Mouse (Mus musculus): ENCODE data around the gene Tcf3. TPM values are rescaled to one million over a fixed set of nuclear protein-coding genes. Genes with fewer than 3 reads are reported as not detected.

Tcf3 gene
- polyA plus RNA-seq, 1 experiment from 2014 or later = 191 TPM

GRCm38 (mm10) chr10:80453601-80454000, 20.2 kb upstream of the Tcf3 start:
- peaks cover 32% of the 10 kb centered on the region for H3K27me3 ChIP-seq (ENCODE audit: insufficient read depth, poor library complexity, severe bottlenecking)
- H3K4me3 ChIP-seq = no peak overlapping the region
- H3K36me3 ChIP-seq = no peaks in the 10 kb centered on the region
- 77% methylated on average over 10 of the region's 10 CpGs for WGBS
- no peaks in the 10 kb centered on the region for H3K9me3 ChIP-seq
- H3K4me1 ChIP-seq (replicated peaks) = peaks cover 27% of the 10 kb centered on the region; the same call in 1 of the 2 replicates
- DNase-seq (ENCODE audit: low spot score) = no peak
- H3K27ac ChIP-seq = peak overlapping the region; percentile 50; the same call in 1 of the 2 replicates

- Histone ChIP-seq H3K27ac (no peak overlapping the region), H3K27me3 (ENCODE audit: insufficient read depth, poor library complexity, severe bottlenecking) (peaks cover 53% of the 10 kb centered on the region), H3K4me3 (no peak overlapping the region), H3K4me1 (replicated peaks) (peaks cover 48% of the 10 kb centered on the region), H3K36me3 (no peaks in the 10 kb centered on the region), H3K9me3 (no peaks in the 10 kb centered on the region)
- no peak for DNase-seq (ENCODE audit: low spot score)
- WGBS = 12% methylated on average over 6 of the region's 6 CpGs
These were observed 17.2 kb upstream of the Tcf3 start for GRCm38 (mm10) chr10:80450599-80450998.

DNA sequence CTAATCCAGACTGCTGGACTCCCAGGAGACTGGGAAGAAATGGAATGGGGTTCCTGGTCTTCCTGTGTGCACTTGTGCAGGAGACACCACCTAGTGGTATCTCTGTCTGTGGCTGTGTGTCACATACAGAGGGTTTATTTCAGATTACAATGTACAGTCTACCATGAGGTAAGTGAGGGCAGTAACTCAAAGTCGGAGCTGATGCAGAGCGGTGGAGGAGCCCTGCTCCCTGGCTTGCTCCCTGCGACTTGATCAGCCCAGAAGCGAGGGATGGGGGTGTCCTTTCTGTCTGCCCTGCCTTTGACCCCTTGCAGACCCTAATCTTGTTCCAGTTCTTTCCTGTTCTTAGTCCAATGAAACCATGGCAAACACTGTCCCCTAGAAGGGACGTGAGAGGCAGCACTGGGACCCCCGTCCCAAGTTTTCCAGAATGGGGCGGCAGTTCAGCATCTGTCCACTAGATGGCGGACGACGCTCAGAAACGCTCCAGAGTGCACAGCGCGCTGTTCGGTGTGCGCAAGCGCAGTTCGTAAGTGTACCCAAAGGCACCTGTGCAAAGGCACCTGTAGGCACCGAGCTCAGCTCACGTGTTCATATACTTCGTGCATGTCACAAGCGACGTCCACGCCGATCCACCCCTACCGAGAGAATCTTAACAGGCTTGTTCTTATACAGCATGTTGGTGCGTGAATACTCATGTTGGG, 12.6 kb upstream of the Tcf3 start:
- Histone ChIP-seq H3K4me3 (peak overlapping the region; percentile 18; the same call in 1 of the 2 replicates), H3K27me3 (ENCODE audit: insufficient read depth, poor library complexity, severe bottlenecking) (peaks cover 61% of the 10 kb centered on the region), H3K36me3 (no peaks in the 10 kb centered on the region), H3K9me3 (no peaks in the 10 kb centered on the region), H3K27ac (no peak overlapping the region), H3K4me1 (replicated peaks) (peaks cover 40% of the 10 kb centered on the region)
- DNase-seq (ENCODE audit: low spot score) = peak; percentile 79
- 8% methylated on average over 26 of the region's 26 CpGs for WGBS

DNA sequence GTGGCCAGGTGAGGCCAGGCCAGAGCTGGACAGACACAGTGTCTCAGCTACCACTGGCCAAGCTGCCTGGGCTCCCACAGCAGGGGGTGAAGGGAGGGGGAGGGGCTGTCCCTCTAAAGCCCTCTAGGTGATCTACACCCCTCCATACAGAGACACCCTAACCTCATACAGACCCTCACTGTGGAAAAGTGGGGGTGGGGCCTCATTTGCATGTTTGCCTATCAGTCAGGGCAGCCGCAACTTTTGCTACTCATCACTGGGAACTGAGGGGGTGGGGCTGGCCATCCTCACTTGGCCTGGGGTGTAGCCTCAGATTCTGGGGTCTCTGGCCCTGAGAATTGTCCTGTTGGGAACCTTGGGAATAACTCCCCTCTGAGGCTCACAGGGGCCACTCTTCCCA, 11.6 kb upstream of the Tcf3 start:
- Histone ChIP-seq H3K36me3 (no peaks in the 10 kb centered on the region), H3K27me3 (ENCODE audit: insufficient read depth, poor library complexity, severe bottlenecking) (peaks cover 54% of the 10 kb centered on the region), H3K4me3 (no peak overlapping the region), H3K9me3 (no peaks in the 10 kb centered on the region), H3K4me1 (replicated peaks) (peaks cover 33% of the 10 kb centered on the region), H3K27ac (no peak overlapping the region)
- 42% methylated on average over 1 of the region's 1 CpGs for WGBS
- DNase-seq (ENCODE audit: low spot score) = no peak

DNA sequence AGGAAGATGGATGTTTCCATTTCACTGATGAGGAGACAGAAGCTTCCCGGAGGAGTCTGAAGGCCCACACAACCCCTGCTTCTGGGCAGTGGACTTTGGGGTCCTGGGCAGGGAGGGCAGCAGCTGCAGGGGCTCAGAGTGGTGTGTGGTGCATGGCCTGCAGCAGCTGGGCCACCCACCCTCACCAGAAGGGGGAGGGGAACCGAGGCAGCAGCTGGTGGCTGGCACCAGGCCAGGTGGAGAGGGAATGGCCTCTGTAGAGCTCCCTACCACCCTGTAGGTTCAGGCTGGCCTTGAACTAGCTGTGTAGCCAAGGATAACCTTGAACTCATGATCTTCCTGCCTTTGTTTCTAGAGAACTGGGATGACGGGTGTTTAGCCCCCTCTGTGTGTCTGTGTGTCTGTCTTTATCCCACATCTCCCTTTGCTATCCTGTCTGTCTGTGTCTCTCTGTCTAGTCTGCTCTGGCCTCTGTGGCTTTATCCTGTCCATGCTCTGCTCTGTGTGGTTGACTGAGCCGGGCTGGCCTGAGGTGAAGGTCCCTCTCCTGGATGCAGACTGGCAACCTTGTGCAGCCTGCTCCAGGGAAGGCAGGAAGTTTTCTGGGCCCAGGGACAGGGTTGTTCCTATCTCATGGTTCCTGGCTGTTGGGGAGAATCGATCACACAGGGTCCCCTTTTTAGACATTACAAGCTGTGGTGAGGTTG, 11.0 kb upstream of the Tcf3 start:
- no peaks in the 10 kb centered on the region for H3K9me3 ChIP-seq
- 0 out of 2 replicates have a peak overlapping the region, but pooled peaks have one; percentile 53 for H3K27ac ChIP-seq
- peaks cover 33% of the 10 kb centered on the region for H3K4me1 ChIP-seq (replicated peaks)
- H3K36me3 ChIP-seq = no peaks in the 10 kb centered on the region
- DNase-seq (ENCODE audit: low spot score) = no peak
- WGBS = 49% methylated on average over 5 of the region's 5 CpGs
- H3K27me3 ChIP-seq (ENCODE audit: insufficient read depth, poor library complexity, severe bottlenecking) = peaks cover 54% of the 10 kb centered on the region
- no peak overlapping the region for H3K4me3 ChIP-seq

- peaks cover 47% of the 10 kb centered on the region for H3K27me3 ChIP-seq (ENCODE audit: insufficient read depth, poor library complexity, severe bottlenecking)
- no peaks in the 10 kb centered on the region for H3K9me3 ChIP-seq
- no peak for DNase-seq (ENCODE audit: low spot score)
- 83% methylated on average over 8 of the region's 8 CpGs for WGBS
- H3K4me1 ChIP-seq (replicated peaks) = peaks cover 26% of the 10 kb centered on the region
- no peak overlapping the region for H3K27ac ChIP-seq
- no peak overlapping the region for H3K4me3 ChIP-seq
- H3K36me3 ChIP-seq = no peaks in the 10 kb centered on the region
These were observed 10.3 kb upstream of the Tcf3 start for GRCm38 (mm10) chr10:80443575-80444278.

DNA sequence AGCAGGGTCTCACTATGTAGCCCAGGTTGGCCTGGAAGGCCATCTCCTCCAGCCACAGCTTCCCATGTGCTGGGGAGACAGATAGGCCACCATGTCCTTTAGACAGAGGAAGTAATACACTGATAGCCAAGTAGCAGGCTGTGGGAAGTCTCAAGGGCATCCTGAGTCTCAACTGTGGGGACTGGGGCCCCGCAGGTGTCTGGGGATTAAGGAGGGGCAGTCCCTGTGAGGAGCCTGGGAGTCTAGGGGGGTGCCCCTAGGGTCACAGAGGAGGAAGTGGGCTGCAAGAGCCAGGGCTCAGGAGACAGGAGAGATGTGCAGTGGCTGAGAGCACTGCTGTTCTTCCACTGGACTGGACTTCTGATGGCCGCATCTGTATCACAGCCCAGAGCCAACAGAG, 9.5 kb upstream of the Tcf3 start:
- no peak for DNase-seq (ENCODE audit: low spot score)
- H3K36me3 ChIP-seq = no peaks in the 10 kb centered on the region
- peaks cover 21% of the 10 kb centered on the region for H3K4me1 ChIP-seq (replicated peaks)
- H3K27ac ChIP-seq = no peak overlapping the region
- H3K9me3 ChIP-seq = no peaks in the 10 kb centered on the region
- 61% methylated on average over 2 of the region's 2 CpGs for WGBS
- peaks cover 41% of the 10 kb centered on the region for H3K27me3 ChIP-seq (ENCODE audit: insufficient read depth, poor library complexity, severe bottlenecking)
- no peak overlapping the region for H3K4me3 ChIP-seq

DNA sequence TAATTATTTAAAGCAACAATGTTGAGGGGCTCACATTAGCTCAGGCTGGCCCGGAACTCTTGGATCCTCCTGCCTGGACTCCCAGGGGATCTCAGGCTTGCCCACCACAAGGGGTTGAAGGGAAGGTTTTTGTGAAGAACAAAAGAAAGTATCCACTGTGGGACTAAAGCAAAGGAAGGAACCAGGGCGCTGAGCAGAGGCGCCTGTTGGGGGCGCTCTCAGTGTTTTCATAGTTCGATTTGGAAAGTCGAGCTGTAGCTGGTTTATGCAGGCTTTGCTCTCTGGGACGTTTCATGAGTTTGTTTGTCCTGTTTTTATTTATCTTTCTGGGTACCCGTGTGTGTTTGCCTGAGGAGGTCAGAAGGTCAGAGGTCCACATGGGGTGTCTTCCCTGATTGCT, 8.2 kb upstream of the Tcf3 start:
- no peak overlapping the region for H3K27ac ChIP-seq
- peaks cover 16% of the 10 kb centered on the region for H3K4me1 ChIP-seq (replicated peaks)
- no peak for DNase-seq (ENCODE audit: low spot score)
- H3K27me3 ChIP-seq (ENCODE audit: insufficient read depth, poor library complexity, severe bottlenecking) = peaks cover 37% of the 10 kb centered on the region
- H3K36me3 ChIP-seq = no peaks in the 10 kb centered on the region
- WGBS = 59% methylated on average over 8 of the region's 8 CpGs
- H3K9me3 ChIP-seq = no peaks in the 10 kb centered on the region
- H3K4me3 ChIP-seq = no peak overlapping the region

DNA sequence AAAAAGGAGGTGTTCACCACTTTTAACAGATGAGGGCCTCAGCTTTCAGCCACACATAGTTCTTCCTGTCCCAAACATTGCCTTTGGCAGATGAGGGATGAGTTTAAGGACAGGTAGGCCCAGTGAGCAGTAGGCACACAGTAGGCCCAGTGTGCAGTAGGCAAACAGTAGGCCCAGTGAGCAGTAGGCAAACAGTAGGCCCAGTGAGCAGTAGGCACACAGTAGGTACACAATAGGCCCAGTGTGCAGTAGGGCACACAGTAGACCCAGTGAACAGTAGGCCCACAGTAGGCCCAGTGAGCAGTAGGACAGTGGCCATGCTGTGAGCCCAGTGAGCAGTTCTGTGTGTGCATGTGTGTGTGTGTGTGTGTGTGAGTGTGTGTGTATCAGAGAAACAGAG, 6.6 kb upstream of the Tcf3 start:
- no peak for DNase-seq (ENCODE audit: low spot score)
- H3K27ac ChIP-seq = no peak overlapping the region
- H3K36me3 ChIP-seq = no peaks in the 10 kb centered on the region
- peaks cover 23% of the 10 kb centered on the region for H3K4me1 ChIP-seq (replicated peaks)
- H3K4me3 ChIP-seq = no peak overlapping the region
- H3K9me3 ChIP-seq = no peaks in the 10 kb centered on the region
- peaks cover 32% of the 10 kb centered on the region for H3K27me3 ChIP-seq (ENCODE audit: insufficient read depth, poor library complexity, severe bottlenecking)

DNA sequence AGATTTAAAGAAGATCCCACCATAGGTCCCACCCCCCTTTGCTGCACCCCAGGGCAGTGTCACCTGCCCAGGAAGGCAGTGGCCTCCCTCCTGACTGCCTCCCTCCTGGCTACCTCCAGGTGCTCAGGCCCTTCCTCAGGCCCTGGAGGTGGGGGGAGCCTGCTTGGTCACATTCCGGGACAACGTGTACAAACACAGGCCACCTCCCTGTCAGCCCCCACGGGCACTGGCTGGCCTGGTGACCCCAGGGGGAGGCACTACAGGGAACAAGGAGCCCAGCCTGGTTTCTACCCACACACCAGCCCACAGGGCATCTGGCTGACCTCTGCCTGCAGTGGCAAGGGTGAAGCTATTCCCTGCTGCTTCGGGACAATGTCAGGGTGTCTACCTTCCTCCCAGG, 4.5 kb upstream of the Tcf3 start:
- Histone ChIP-seq H3K9me3 (no peaks in the 10 kb centered on the region), H3K27me3 (ENCODE audit: insufficient read depth, poor library complexity, severe bottlenecking) (peaks cover 16% of the 10 kb centered on the region), H3K36me3 (no peaks in the 10 kb centered on the region), H3K4me1 (replicated peaks) (peaks cover 23% of the 10 kb centered on the region), H3K4me3 (no peak overlapping the region), H3K27ac (no peak overlapping the region)
- DNase-seq (ENCODE audit: low spot score) = no peak
- 70% methylated on average over 4 of the region's 4 CpGs for WGBS

GRCm38 (mm10) chr10:80436276-80436675, 2.8 kb upstream of the Tcf3 start:
- Histone ChIP-seq H3K27me3 (ENCODE audit: insufficient read depth, poor library complexity, severe bottlenecking) (peaks cover 13% of the 10 kb centered on the region), H3K36me3 (peaks cover 2% of the 10 kb centered on the region; the same call in 1 of the 2 replicates), H3K27ac (peak overlapping the region; percentile 4; the same call in 1 of the 2 replicates), H3K4me3 (no peak overlapping the region), H3K9me3 (no peaks in the 10 kb centered on the region), H3K4me1 (replicated peaks) (peaks cover 35% of the 10 kb centered on the region)
- DNase-seq (ENCODE audit: low spot score) = no peak
- 11% methylated on average over 9 of the region's 9 CpGs for WGBS

- WGBS = 43% methylated on average over 7 of the region's 7 CpGs
- Histone ChIP-seq H3K27me3 (ENCODE audit: insufficient read depth, poor library complexity, severe bottlenecking) (peaks cover 13% of the 10 kb centered on the region), H3K4me3 (0 out of 2 replicates have a peak overlapping the region, but pooled peaks have one; percentile 18)
These were observed 2.3 kb upstream of the Tcf3 start for GRCm38 (mm10) chr10:80435764-80436163.

DNA sequence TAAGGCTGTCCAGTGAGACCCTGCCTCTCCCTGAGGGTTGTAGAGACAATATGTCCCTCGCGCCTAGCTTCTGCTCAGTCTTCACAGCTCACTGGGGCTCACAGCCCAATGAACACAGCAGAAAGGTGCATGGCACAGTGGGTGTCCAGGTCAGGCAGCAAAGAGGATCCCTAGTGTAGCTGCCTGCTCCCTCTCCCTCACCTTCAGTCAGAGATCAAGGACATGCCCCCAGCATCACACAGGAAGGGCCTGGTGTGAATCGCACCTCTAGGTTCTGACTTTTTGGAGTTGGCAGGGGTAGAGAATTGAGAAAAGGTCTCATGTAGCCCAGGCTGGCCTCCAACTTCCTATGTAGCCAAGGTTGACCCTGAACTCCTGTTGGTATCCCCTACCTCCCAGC, 1.4 kb upstream of the Tcf3 start:
- WGBS = 79% methylated on average over 3 of the region's 3 CpGs
- Histone ChIP-seq H3K27ac (peak overlapping the region; percentile 100), H3K4me3 (peak overlapping the region; percentile 98), H3K9me3 (no peaks in the 10 kb centered on the region), H3K36me3 (peaks cover 16% of the 10 kb centered on the region), H3K4me1 (replicated peaks) (peaks cover 50% of the 10 kb centered on the region), H3K27me3 (ENCODE audit: insufficient read depth, poor library complexity, severe bottlenecking) (peaks cover 13% of the 10 kb centered on the region)
- no peak for DNase-seq (ENCODE audit: low spot score)

More at GRCm38 (mm10) chr10:80435764-80436163, 2.3 kb upstream of the Tcf3 start:
- Histone ChIP-seq H3K27ac (peak overlapping the region; percentile 4; the same call in 1 of the 2 replicates), H3K9me3 (no peaks in the 10 kb centered on the region), H3K4me1 (replicated peaks) (peaks cover 40% of the 10 kb centered on the region), H3K36me3 (peaks cover 7% of the 10 kb centered on the region)
- DNase-seq (ENCODE audit: low spot score) = no peak

Measured in hindbrain, embryonic 10.5 days (tissue).